Mouse (Mus musculus) ES-E14 (cell line): ENCODE results near the gene Fam92a. TPM values are rescaled to one million over a fixed set of nuclear protein-coding genes. Genes with fewer than 3 reads are reported as not detected.
"Not testable (repeated sequence)": the region's sequence is repeated elsewhere in the genome, so short reads cannot be mapped to it uniquely, and the experiment has no call there.

Experiments
- DNase-seq: peaks from one replicate; pipeline ENCODE4 v3.0.0-alpha.2; 2013; ENCODE audit warnings: low read depth, low spot score
- H3K27ac ChIP-seq: 2 replicates; pipeline ENCODE4 v1.5.1; 2012; ENCODE audit warnings: low read depth, mild to moderate bottlenecking, low read length, moderate library complexity, mixed read lengths; ENCODE audit not compliant: poor library complexity, insufficient read depth, severe bottlenecking
- H3K36me3 ChIP-seq: 2 replicates; pipeline ENCODE4 v1.6.1; 2012; ENCODE audit warnings: mild to moderate bottlenecking, low read length, moderate library complexity, mixed read lengths; ENCODE audit not compliant: control insufficient read depth, poor library complexity, insufficient read depth, severe bottlenecking
- H3K4me1 ChIP-seq, 2 experiments: fragments of 150-350 bp in 1 of 2; sonication (generic) in 1 of 2; 2 replicates each; pipeline ENCODE4 v1.6.1; 2012; ENCODE audit warnings: low read length in 2 of 2, mild to moderate bottlenecking in 1 of 2, mixed read lengths in 1 of 2; ENCODE audit not compliant: control insufficient read depth in 2 of 2, insufficient read depth in 2 of 2, poor library complexity in 1 of 2
- H3K4me3 ChIP-seq, 2 experiments: fragments of 150-350 bp in 1 of 2; sonication (generic) in 1 of 2; 2 replicates each; pipeline ENCODE4 v1.5.1; 2012; ENCODE audit warnings: low read length in 2 of 2, low read depth in 1 of 2, mild to moderate bottlenecking in 1 of 2, mixed read lengths in 1 of 2; ENCODE audit not compliant: insufficient read depth in 1 of 2, poor library complexity in 1 of 2, severe bottlenecking in 1 of 2
- H3K9ac ChIP-seq: 2 replicates; pipeline ENCODE4 v1.6.1; 2012; ENCODE audit warnings: low read depth, mild to moderate bottlenecking, low read length, mixed read lengths; ENCODE audit not compliant: poor library complexity, insufficient read depth, severe bottlenecking
- H3K9me3 ChIP-seq: fragments of 150-350 bp; sonication (generic); 2 replicates; pipeline ENCODE4 v1.6.1; 2012; ENCODE audit warnings: low read depth, mild to moderate bottlenecking, low read length; ENCODE audit not compliant: control insufficient read depth, insufficient read depth
- CHD2 ChIP-seq: IDR thresholded peaks from 2 replicates; pipeline ENCODE4 v1.6.1; 2014; ENCODE audit warnings: mild to moderate bottlenecking, low read depth, low read length, inconsistent platforms
- HCFC1 ChIP-seq: IDR thresholded peaks from 2 replicates; pipeline ENCODE4 v1.6.1; 2012; ENCODE audit warnings: low read length, inconsistent platforms, borderline replicate concordance; ENCODE audit not compliant: insufficient read depth
- MAFK ChIP-seq: IDR thresholded peaks from 2 replicates; pipeline ENCODE4 v1.6.1; 2014; ENCODE audit warnings: mild to moderate bottlenecking, low read depth, low read length, inconsistent platforms; ENCODE audit not compliant: insufficient read depth
- ZC3H11A ChIP-seq: IDR thresholded peaks from 2 replicates; pipeline ENCODE4 v1.6.1; 2012; ENCODE audit warnings: low read depth, mild to moderate bottlenecking, inconsistent platforms, low read length, borderline replicate concordance
- ZNF384 ChIP-seq: IDR thresholded peaks from 2 replicates; pipeline ENCODE4 v1.6.1; 2012; ENCODE audit warnings: low read depth, low read length, inconsistent platforms
- in situ Hi-C, 2 experiments: fragments of 600-800 bp; cut with MboI; formaldehyde crosslinking; loops; one replicate each; pipeline ENCODE4 v1.15.1; 2025; ENCODE audit warnings: low sequenced_read_pairs in 2 of 2, inconsistent platforms in 1 of 2; ENCODE audit not compliant: unreplicated experiment in 2 of 2
- total RNA-seq: library from RNA; depleted of rRNA; stranded (reverse); fragments of 300-350 nt; gene quantifications from 2 replicates; pipeline ENCODE4 v1.2.3, GENCODE M21; 2012; rRNA removed

Gene Fam92a
- 14.0 and 25.5 TPM in 2 replicates for total RNA-seq

DNA sequence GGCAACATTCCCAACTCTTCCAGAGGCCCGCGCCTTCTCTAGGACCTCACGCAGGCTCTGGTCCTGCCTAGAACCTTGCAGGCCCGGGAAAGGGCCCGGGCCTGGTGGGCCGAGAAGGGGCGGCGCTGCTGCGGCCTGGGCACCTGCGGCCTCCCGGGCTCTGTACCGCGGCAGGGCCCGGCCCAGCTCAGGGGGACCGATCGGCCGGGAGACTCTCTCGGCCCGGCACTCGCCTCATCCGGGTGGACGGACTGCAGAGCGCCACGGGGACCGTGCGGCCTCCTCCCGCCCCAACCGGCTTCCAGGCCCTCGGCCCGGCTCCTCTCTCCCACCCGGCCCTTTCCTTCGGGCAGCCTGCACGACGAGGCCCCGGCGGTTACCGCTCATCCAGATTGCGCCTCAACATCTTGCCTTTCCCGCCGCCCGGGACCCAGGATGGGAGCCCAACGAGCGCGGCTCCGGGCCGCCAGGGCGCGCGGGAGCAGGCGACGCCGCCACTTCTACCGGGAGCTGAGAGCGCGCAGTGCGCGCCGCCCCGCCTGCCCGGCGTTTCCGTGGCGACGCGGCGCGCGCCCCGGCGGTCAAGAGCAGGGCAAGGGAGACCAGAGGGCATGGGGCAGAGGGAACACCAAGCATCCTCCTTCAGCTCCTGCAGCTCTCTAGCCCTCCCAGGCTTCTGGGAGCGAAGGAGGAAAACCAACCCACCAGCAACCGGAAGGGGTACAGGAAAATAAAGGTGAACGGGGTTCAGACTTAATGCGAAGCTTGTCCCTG is at the start of gene Fam92a:
TSS of gene Fam92a (minus strand) at position 698 of the 774 bp plus-strand sequence.
- H3K36me3 ChIP-seq, result no peaks in the 10 kb centered on the region
- H3K9ac ChIP-seq, result peak within 1 kb of the TSS; percentile 98
- DNase-seq, result peak; percentile 39
- no peak within 1 kb of the TSS for H3K27ac ChIP-seq
- in situ Hi-C loops, result no loop called here
- TF ChIP-seq HCFC1 (peak; percentile 44; the same call in 1 of the 2 replicates), MAFK (no peak)
- H3K4me3 ChIP-seq, result peak within 1 kb of the TSS; percentile 84 to 97
- no peaks in the 10 kb centered on the region for H3K9me3 ChIP-seq
- H3K4me1 ChIP-seq, result peaks cover 0 to 2% of the 10 kb centered on the region in 2 experiments; a peak in 1 of 4 replicates

DNA sequence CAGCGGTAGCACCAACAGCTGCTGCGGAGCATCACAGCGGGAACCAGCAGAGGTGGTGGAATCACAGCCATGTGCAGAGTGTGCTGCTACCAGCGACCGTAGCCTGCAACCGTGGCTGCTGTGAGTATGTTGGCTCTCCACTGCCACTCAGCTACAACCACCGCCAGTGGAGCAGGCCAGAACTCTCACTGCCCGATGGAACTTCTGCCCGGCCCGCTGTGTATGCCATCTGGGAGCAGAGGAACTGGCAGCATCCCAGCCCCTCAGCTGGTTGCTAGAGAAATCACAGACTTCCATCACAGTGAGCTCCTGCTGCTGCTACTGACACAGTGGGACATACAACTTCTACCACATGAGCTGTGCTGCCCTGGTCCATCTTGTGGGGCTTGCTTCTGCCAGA is 7.2 kb upstream of the Fam92a start:
- no peak overlapping the region for H3K27ac ChIP-seq
- H3K4me3 ChIP-seq, result no peak overlapping the region
- no peak overlapping the region for H3K9ac ChIP-seq
- no peak for TF ChIP-seq ZNF384
- no peak for TF ChIP-seq MAFK
- no peak for TF ChIP-seq ZC3H11A
- no peak for TF ChIP-seq HCFC1
- no peak for TF ChIP-seq CHD2
- DNase-seq, result no peak
- in situ Hi-C loops, result no loop called here
- no peaks in the 10 kb centered on the region for H3K9me3 ChIP-seq
- H3K36me3 ChIP-seq, result no peaks in the 10 kb centered on the region
- no peaks in the 10 kb centered on the region for H3K4me1 ChIP-seq

DNA sequence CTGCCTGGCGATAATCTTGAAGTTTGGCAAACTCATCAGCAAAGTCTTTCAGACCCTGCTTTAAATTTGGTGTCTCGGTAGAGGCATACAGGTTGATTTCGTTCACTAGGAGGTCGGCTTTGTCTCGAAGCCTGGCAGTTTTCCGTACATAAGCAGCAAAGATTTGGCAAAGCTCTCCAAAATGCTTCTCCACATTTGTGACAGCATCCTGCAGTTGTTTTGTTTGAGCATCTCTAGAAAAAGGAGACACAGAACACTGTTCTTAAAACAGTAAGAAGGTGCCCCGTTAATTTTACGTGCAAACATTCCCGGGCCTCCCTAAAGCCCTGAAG is 863 bp downstream of the Fam92a start:
- peaks cover 0 to 2% of the 10 kb centered on the region in 2 experiments; a peak in 1 of 4 replicates for H3K4me1 ChIP-seq
- in situ Hi-C loops, result no loop called here
- TF ChIP-seq MAFK, result no peak
- TF ChIP-seq ZC3H11A, result no peak
- no peak for TF ChIP-seq HCFC1
- no peak for TF ChIP-seq CHD2
- TF ChIP-seq ZNF384, result no peak

DNA sequence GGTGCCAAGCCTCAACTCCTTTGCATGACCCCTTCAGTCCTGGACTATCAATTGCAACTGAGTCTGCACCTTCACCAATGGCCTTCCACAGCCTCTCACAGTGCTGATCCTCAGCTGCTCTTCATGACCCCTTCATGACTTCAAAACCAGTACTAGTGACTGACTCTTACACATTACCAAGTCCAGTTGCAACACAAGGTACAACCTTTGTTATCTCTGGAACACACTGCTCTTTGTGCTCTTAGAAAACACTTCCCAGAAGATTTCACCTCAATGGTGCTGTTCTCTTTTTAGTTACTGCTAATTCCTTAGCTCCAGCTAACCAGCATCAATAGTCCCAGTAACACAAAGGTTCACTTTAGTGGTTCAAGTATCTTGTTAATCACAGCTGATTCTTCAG is 24.2 kb downstream of the Fam92a start:
- no peaks in the 10 kb centered on the region for H3K36me3 ChIP-seq
- H3K4me3 ChIP-seq, result no peak overlapping the region
- H3K27ac ChIP-seq, result no peak overlapping the region
- H3K9ac ChIP-seq, result no peak overlapping the region
- no peaks in the 10 kb centered on the region for H3K4me1 ChIP-seq
- in situ Hi-C loops, result no loop called here
- DNase-seq, result no peak
- H3K9me3 ChIP-seq, result no peaks in the 10 kb centered on the region
- TF ChIP-seq HCFC1 (no peak), ZC3H11A (no peak), CHD2 (no peak), MAFK (no peak), ZNF384 (no peak)

More for the DNA sequence above, 863 bp downstream of the Fam92a start:
- Histone ChIP-seq H3K36me3 (no peaks in the 10 kb centered on the region), H3K27ac (no peak overlapping the region), H3K9me3 (no peaks in the 10 kb centered on the region), H3K4me3 (peak overlapping the region; percentile 84 to 97), H3K9ac (peak overlapping the region; percentile 98)
- DNase-seq, result no peak

DNA sequence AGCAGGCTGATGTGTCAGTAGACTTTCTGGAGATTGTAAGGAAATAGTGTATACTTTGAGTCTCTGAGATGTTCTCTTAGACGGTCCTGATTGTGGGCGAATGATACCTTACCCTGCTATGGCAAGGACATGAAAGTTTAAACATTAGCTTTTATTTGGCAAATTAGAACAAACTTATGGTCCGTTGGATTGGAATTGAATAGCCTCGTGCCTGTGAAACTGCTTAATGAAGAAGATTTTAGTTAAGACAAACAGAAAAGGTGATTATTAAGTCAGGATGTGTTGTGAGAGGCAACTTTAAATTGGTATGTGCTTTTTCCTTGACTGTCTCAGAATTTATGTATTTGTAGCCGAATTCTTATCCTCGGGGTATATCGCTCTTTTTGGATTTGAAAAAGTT is 30.3 kb downstream of the Fam92a start:
- H3K27ac ChIP-seq, H3K4me3 ChIP-seq, in situ Hi-C loops, H3K9me3 ChIP-seq, H3K36me3 ChIP-seq, DNase-seq, H3K9ac ChIP-seq, H3K4me1 ChIP-seq: not testable (repeated sequence)

DNA sequence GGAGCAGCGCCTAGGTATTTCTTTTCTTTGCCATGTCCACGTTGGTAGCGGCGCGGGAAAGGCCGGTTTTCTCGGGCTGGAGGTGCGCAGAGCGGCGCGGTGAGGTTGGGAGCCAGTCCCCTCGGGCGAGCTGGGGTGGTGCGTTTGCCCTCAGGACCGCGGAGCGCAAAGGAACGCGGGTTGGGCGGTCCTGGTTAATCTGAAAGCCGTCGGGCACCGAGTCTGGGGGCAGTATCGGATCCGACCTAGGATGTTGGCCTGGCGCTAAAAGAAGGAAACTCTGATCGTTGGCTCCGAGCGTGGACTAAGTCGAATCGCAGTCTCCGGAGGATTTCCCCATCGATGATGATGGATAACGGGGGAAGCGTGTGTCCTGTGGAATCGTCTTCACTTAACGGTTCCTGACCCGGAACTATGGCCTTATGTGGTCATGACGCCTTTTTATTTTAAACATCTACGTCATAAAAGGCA is 31.2 kb downstream of the Fam92a start:
- peak overlapping the region; percentile 71; the same call in 1 of the 2 replicates for H3K9ac ChIP-seq
- H3K27ac ChIP-seq, in situ Hi-C loops, H3K9me3 ChIP-seq, DNase-seq, H3K36me3 ChIP-seq, H3K4me1 ChIP-seq: not testable (repeated sequence)
- H3K4me3 ChIP-seq, result peak overlapping the region; percentile 57 to 65

DNA sequence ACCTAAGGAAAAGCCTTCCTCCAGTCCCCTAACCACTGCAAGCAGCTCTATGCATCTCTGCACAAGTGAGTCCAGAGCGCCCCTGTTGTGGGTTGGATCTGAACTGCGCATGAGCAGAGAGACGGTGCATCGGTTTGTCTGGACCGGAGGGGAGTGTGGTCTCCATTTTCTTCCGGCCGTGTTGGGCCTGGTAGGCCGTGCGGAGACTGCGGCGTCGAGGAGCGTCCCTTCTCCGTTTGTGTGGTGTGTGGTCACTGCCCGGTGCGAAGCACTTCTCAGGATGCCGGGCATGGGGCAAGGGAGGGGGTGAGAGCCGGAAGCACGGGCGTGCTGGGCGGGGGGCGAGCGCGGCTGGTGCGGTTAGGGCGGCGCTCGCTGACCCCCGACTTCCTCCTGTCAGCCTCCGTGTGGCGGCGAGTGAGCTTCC is 31.7 kb downstream of the Fam92a start, which contains the start of gene Rbm12b1:
TSS of gene Rbm12b1 (plus strand) at position 124 of the 427 bp plus-strand sequence.
- H3K27ac ChIP-seq, H3K9me3 ChIP-seq, H3K36me3 ChIP-seq, in situ Hi-C loops, H3K4me1 ChIP-seq: not testable (repeated sequence)
- DNase-seq, result peak; percentile 59
- Histone ChIP-seq H3K9ac (peak within 1 kb of the TSS; percentile 78), H3K4me3 (peak within 1 kb of the TSS; percentile 69 to 71)
